Mouse (Mus musculus): ENCODE measurements around the gene Tmcc3.

DNA sequence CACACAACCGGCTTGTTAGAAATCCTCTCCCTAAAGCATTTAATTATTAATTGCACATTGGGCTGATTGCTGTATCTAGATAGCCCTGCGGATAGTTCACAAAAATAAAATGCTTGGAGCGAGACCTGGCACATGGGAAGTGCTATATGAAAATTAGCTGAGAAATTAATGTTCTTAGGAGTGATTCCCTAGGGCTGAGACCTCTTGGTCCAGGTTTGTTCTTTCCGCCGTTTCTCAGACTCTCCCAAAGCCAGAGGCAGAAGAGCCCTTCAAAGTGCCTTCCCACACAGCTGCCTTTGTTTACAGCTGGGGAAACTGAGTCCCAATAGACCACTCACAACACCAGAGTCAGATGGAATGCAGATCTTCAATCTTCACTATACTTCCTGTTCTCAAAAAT lies 310.5 kb downstream of the Tmcc3 start:
- no peak for TF ChIP-seq POLR2A (IDR thresholded peaks at IDR 0.05; ENCODE audit: insufficient read depth, low read length)
- no peak for TF ChIP-seq CTCF (IDR thresholded peaks at IDR 0.05; ENCODE audit: low read depth, low read length)
- no peak for TF ChIP-seq EP300 (IDR thresholded peaks at IDR 0.05; ENCODE audit: insufficient read depth, low read depth, low read length)

Measured in ES-Bruce4 (cell line).